Mouse (Mus musculus): ENCODE data around the gene Ippk. TPM values are rescaled to one million over a fixed set of nuclear protein-coding genes. Genes with fewer than 3 reads are reported as not detected.
A peak's percentile ranks its signal among the peaks of the same experiment; 100 is the strongest.

Gene Ippk
- total RNA-seq (2015; ENCODE audit: low replicate concordance) = 1.4 and 1.7 TPM in 2 replicates
- total RNA-seq (2017; ENCODE audit: low replicate concordance) = 3.7 TPM in 2 replicates

DNA sequence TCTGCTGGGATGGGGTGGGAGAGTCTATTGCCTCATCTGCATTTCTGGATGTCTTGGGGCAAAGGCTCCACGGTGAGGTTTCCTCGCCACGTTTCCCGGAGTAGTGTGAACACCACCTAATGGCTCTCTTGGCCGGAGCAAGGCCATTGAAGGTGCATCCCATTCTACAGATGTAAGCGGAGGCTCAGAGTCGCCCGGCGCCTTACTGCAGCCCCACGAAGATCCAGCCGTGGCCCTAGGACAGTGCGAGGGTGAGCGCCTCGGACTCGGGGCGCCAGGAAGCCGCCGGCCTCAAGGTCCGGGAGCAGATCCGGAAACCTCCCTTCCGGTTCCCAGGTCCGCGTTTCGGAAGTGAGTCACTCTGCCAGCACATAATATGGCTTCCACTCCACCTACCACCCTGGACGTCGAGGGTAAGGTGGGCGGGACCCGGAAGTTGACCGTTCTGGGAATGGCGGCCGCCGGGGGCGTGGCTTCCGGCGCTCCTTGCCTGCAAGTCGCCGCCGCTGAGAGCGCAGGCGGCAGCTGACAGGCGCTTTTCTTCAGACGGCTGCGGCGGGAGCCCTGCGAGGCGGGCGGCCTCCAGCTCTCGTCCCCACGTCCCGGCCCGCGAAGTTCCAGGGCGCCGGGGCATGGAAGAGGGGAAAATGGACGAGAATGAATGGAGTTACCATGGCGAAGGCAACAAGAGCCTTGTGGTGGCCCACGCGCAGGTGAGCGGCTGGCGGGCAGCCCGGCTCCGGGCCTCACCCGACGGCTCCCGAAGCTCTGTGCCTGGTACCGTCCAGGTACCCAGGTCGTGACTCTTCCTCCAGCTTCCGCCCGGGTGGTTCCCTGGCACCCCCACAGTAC lies at the start of gene Ippk:
TSS of gene Ippk (plus strand) at position 496 of the 852 bp plus-strand sequence.
- ATAC-seq (replicated peaks; ENCODE audit: low FRiP score, poor library complexity, severe bottlenecking) = peak; percentile 98

DNA sequence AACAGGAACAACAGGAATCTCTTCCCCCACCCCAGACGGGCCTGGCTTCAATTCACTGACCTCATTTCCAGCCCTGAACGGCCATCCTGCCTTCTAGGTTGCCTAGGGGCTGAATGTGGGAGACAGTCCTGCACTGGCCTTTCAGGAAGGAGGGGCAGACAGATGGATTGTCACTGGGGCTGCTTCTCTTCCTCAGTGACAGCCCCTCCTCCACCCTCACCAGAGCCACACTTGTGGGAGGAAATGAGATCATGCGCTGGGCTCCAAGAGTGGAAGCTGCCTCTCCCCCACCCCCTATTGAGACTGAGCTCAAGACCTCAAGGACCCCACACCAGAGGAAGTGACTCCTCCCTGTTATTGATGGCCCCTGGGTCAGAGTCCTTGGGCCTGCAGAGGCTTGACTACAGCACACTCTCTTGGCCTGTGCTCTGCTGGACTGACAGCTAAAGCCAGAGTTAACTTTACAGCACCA lies 49.6 kb upstream of the Ippk start:
- ATAC-seq (replicated peaks; ENCODE audit: low FRiP score, poor library complexity, severe bottlenecking) = no peak

DNA sequence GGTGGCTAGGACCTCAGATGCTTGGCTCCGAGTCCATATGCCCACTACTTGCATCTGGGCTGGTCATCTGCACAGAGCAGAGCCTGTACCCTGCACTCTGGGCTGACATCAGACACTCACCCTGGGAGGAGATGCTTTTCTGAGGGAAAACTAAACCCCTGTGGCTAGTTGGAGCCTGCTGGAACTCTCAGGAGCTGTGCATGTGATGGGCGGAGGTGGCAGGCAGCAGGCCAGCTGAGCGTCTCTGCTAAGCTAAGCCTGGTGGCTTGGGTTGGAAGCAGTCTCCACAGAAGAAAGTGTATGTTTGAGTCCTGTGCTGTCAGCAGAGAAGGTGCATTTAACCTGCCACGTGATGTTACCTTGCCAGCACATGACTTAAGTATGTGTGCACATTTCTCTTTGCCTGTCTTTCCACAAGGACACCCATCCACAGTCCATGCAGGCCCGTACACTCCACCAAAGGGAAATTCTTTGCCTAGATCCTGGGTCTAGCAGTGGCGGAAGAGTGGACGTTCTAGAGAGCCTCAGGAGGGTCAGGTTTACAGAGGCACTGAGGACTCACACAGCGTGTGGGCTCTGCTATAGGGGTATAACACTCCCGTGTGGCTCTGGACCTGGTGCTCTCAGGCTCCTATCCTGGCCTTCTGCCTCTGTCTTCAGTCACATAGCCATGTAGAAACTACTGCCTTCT lies 48.5 kb upstream of the Ippk start:
- no peak for ATAC-seq (replicated peaks; ENCODE audit: low FRiP score, poor library complexity, severe bottlenecking)

DNA sequence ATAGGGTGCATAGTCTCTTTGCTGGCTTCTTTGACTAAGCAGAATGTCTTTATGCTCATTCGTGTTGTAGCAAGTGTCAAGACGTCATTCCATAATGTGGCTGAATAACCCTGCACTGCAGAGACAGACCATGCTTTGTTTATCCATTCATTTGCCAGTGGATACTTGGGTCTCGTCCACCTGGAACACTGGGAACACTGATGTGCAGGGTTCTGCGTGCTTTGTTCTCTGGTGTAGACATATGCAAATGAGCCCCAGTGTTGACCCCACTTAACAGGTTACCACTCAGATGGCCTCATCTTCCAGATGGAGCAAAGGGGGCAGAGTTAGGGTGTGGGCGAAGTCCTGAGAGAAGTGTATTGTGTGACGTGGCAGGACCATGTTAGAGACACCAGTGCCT lies 46.7 kb upstream of the Ippk start:
- no peak for ATAC-seq (replicated peaks; ENCODE audit: low FRiP score, poor library complexity, severe bottlenecking)

DNA sequence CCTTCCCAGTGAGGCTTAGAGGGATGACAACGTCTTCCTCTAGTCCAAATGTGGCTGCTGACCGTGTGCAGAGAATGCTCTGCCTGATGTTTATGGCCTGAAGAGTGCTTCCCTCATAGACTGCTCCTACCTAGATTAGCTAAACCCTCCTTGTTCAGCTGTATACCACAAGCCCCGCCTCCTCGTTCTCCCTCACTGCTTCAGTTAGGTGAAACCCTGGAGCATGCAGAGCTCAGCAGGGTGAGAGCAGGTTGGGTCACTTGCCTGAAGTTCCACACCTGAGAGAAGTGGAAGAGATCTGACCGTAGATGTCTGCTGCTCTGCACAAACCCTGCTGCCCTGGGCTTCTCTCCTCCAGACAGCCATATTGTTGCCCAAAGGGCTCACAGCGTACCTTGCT lies 46.3 kb upstream of the Ippk start:
- no peak for ATAC-seq (replicated peaks; ENCODE audit: low FRiP score, poor library complexity, severe bottlenecking)

DNA sequence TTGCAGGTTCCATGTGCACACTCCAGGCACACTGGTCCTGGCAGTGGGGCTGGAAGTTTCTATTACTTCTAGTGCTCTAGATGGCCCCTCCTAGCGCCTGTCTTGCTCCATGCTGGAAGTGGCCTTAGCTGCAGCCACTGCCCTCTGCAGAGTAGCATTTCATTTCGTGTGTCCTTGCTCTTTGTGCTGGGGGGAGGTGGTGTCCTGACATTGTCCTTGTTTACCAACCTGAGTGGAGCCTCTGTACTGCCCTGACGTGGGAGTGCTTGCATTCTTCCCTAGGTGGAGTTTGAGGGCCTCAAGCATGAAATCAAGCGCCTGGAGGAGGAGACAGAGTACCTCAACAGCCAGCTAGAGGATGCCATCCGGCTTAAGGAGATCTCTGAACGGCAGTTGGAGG lies 43.4 kb upstream of the Ippk start:
- ATAC-seq (replicated peaks; ENCODE audit: low FRiP score, poor library complexity, severe bottlenecking) = no peak

DNA sequence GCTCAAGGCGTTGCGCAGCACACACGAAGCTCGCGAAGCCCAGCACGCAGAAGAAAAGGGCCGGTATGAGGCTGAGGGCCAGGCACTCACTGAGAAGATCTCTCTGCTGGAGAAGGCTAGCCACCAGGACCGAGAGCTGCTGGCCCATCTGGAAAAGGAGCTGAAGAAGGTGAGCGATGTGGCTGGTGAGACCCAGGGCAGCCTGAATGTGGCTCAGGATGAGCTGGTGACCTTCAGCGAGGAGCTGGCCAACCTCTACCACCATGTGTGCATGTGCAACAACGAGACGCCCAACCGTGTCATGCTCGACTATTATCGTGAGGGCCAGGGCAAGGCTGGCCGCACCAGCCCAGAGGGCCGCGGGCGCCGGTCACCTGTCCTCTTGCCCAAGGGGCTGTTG lies 41.7 kb upstream of the Ippk start:
- no peak for ATAC-seq (replicated peaks; ENCODE audit: low FRiP score, poor library complexity, severe bottlenecking)

DNA sequence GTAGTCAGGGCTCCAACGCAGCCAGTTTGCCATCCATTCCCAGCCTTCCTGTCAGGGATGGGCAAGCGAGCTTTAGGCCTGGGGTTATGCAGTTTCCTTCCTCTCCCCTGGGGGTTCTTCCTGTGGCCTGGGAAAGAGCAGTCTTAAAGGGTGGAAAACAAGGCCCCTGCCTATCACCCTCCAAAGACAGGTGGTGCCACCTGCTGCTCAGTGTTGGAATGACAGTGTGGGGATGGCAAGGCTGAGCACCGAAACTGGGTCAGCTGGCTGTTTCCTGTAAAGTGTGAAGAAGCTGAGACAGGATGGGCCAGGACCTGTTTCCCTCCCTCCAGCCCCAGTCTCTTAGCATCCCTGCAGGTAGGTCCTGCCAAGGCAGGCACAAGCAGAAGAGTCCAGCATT lies 39.8 kb upstream of the Ippk start:
- peak; percentile 52; the same call in 1 of the 2 replicates for ATAC-seq (replicated peaks; ENCODE audit: low FRiP score, poor library complexity, severe bottlenecking)

DNA sequence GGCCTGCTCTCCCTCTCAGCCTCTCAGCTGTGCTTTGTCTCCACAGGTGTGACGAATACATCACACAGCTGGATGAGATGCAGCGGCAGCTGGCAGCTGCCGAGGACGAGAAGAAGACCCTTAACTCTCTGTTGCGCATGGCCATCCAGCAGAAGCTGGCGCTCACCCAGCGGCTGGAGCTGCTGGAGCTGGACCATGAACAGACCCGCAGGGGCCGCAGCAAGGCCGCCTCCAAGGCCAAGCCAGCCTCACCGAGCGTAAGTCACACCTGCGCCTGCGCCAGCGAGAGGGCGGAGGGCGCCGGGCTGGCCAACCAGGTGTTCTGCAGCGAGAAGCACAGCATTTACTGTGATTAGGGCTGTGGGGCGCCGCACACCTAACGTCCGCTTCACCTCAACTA lies 38.1 kb upstream of the Ippk start:
- ATAC-seq (replicated peaks; ENCODE audit: low FRiP score, poor library complexity, severe bottlenecking) = no peak

DNA sequence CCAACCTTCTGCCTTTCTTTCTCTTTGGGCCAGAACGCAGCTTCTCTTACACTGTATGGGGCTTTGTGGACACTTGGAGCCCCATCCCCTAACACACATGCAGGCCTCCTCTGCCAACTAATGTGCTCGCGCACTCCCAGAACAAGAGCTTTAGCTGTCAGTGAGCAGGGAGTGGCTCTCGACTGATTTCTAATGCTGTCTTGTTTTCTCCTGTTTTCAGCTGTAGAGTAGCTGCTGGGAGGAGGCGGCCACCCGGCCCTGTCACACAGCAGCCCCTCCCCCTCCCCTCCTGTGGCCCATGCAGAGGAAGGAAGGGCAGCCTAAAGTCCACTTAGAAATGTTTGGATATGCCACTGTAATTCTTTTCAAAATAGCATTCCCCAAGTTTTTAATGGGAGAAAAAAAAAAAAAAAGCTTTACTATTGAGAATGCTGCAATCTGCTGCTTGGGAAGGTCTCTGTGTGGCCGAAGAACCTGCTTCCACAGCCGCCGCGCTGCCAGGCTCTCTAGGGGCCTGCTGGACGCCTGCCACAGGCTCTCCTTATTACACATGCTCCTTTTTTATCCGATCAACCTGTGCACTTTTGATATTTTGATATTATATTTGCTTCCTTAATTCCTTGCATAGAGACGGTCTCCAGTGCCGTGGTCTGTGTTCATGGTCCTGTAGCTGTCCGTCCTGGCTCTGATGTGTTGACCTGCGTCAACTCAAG lies 36.1 kb upstream of the Ippk start:
- ATAC-seq (replicated peaks; ENCODE audit: low FRiP score, poor library complexity, severe bottlenecking) = no peak

DNA sequence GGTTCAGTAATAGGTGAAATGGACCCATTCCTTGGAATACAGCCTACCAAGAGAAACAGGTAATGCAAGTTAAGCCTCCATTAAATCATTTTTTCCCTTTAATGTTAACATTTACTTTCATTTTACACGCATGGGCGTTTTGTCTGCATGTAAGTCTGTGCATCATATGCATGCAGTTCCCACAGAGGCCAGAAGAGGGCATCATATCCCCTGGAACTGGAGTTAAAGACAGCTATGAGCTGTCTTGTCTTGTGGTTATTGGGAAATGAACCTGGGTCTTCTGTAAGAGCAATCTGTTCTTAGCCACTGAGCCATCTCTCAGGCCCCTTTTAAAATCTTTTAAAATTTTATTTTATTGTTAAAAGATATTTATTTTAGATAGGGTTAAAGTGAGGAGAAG lies 29.7 kb upstream of the Ippk start:
- no peak for ATAC-seq (replicated peaks; ENCODE audit: low FRiP score, poor library complexity, severe bottlenecking)

DNA sequence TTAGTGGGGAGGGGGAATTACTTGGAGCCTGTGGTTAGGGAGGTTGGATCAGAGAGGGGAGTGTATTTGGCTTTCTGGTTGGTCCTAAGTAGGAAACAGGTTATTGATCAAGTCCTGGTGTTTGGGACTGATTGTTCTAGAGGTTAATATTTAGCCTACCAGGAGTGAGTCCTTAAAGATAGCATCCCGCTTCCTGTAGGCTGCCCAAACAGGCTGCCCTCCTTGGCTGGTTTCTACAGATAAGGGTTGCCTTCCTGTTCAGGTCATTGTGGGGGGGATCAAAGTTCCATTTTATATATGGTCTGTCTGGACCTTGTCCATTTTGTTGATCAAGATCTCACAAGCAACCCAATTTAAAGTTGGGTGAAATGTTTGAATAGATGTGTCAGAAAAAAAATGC lies 27.5 kb upstream of the Ippk start:
- ATAC-seq (replicated peaks; ENCODE audit: low FRiP score, poor library complexity, severe bottlenecking) = no peak

DNA sequence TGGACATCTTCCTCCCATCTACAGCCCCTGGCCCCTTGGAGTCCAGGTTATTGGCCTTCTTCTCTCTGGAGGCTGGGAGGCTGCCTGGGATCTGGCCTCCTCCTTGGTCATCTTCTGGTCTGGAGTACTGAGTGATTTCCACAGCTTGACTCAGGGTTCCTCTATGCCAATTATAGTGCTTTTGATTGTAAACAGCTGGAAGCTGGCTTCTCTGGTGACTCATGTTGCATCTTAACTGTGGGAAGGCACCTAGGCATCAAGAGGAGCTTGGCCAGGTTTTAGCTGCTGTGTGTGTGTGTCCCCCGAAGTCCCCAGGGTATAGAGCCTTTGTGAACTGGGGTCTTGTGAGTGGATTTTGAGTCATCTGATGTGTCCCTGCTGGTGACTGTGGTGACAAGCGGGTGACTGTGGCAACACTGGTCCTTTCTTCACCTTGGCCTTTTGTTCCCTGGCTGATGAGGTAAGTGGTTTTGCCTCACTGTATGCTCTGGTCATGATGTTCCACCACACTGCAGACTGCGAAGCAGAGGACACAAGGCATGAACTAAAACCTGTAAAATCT lies 26.1 kb upstream of the Ippk start:
- no peak for ATAC-seq (replicated peaks; ENCODE audit: low FRiP score, poor library complexity, severe bottlenecking)

DNA sequence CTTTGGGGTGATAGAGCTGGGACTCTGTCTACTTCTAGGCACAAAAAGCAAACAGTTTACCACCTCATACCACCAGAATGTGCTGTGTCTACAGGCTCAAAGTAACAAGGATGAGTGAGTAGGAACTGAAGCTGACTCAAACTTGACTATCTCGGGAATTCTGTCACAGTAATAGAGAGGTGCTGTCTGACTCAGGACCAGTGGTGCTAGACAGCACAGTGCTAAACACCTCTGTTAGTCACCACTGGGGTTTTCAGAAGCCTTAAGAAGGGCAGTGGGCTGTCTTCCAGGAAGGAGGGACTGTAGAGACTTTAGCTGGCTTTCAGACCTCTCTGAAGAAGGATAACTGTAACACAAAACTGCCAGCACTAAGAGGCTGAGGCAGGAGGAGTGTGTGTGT lies 24.3 kb upstream of the Ippk start:
- ATAC-seq (replicated peaks; ENCODE audit: low FRiP score, poor library complexity, severe bottlenecking) = no peak

DNA sequence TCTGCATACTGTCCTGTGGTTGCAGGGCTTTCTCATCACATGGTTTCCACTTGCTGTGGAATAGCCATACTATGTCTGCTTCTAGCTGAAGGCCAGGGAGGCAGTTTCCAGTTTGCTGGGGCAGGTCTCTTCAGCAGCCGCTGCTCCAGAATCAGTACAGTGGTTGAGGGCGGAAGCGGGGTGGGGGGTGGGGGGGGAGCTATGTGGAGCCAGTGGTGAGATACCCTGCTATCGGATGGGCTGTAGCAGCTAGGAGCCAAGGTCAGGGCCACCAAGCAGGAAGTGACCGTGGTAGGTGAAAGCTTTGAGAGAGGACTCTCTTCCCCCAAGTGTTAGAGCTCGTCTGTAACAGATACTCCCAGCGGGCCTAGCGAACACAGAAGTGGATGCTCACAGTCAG lies 22.9 kb upstream of the Ippk start:
- ATAC-seq (replicated peaks; ENCODE audit: low FRiP score, poor library complexity, severe bottlenecking) = no peak

DNA sequence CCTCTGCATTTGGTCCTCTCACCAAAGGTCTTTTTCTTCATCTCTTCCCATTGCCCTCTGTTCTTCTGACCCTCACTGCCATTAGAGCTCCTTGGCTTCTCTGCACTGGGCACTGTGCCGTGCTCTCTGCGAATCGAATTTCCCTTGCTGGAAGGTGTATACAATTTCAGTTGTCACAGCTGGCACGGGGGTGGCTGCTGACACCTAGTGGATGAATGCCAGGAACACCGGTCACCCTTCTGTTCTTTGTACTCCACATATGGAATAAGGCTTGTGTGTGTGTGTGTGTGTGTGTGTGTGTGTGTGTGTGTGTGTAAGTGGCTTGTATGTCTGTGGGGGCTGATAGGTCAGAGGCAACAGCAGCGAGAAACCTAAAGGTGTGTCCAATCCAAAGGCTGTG lies 20.9 kb upstream of the Ippk start:
- no peak for ATAC-seq (replicated peaks; ENCODE audit: low FRiP score, poor library complexity, severe bottlenecking)

DNA sequence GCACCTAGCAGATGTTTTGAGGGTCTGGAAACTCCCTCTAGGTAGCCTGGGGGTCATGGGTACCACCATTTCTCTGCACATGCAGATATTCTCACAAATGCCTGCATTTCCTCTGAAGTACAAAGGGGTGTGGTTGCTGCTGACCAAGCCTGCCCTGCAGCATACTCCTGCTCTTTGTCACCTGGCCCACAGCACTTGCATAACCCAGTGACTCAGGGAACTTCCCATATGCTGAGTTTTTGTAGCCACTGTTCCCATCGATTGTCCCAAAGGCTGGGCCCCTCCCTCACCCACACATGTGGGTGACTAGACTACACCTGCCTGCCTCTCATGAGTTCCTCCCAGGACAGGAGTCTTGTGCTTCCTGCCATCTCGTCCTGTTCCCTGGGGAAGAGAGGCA lies 18.4 kb upstream of the Ippk start:
- no peak for ATAC-seq (replicated peaks; ENCODE audit: low FRiP score, poor library complexity, severe bottlenecking)

DNA sequence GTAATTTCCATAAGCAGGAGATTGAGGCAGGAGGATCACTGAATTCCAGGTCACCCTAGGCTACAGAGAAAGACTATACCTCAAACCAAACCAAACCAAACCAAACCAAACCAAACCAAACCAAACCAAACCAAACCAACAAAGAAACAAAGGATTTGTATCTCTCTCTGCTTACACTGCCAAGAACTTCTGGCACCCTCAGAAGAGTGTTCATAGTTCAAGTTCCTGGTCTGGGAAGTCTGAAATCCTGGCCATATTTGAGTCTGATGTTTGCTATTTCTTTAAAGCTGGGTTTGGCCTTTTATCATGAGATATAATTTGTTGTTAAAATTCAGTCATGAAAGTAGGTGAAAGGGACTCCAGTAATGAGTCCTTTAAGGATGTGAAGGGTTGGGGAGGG lies 13.3 kb upstream of the Ippk start:
- no peak for ATAC-seq (replicated peaks; ENCODE audit: low FRiP score, poor library complexity, severe bottlenecking)

DNA sequence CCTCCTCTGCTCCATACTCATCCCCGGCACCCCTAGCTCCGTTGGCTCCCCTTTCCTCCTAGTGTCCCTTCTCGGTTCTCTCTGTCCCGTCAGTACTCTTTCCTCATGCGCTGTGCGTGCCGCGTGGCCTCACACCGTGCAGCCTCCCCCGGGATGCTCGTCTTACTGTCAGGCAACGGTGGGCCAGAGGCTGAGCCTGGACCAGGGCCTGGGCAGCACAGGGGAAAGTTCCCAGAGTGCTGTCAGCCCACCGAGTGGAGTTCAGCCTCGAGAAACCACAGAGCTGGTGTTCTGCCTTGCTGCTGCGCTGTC lies 513 bp downstream of the Ippk start:
- peak; percentile 20 for ATAC-seq (replicated peaks; ENCODE audit: low FRiP score, poor library complexity, severe bottlenecking)

DNA sequence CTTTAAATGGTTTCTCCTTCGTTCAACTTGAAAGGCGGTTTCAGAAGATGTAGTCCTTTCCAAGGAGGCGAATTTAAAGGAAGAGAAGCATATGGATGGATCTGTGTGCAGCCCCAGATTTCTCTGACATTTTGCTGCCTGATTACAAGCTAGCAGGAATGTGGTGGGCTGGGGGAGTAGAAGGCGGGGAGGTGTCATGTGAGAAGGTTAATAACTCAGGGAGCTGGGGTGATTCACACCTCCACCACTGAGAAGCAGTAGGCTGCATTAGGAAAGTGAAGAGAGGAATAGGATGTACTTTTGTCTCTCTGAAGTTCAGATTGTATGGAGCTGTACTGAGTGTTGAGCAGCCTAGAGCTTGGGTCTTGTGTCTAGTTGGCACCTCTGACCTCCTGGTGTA lies 910 bp downstream of the Ippk start:
- ATAC-seq (replicated peaks; ENCODE audit: low FRiP score, poor library complexity, severe bottlenecking) = no peak
